Comparison of ENCODE assay signal across 10 mouse cellular contexts in genomic region chr3:148336640-148337039, GRCm38 (mm10).
A peak's percentile ranks its signal among the peaks of the same experiment; 100 is the strongest.
DNase-seq lines count a peak whose midpoint lies in the region; ATAC-seq and TF ChIP-seq lines count a peak whose summit lies in the region.
"Had no signal": no experiment of that assay in that cellular context is flagged by ENCODE, and none has a peak within 500 bp of the region (broad histone marks: within the 10 kb centered on the region; RNA-seq: fewer than 3 reads in every experiment).

No protein-coding gene starts in this region.

- H3K36me3 ChIP-seq in hindbrain, embryonic 11.5 days (ENCODE audit: control insufficient read depth, insufficient read depth, low read length), result no peaks in the 10 kb centered on the region
- no peaks in the 10 kb centered on the region for H3K36me3 ChIP-seq in hindbrain, postnatal 0 days (ENCODE audit: insufficient read depth, low read length)
- H3K36me3 ChIP-seq: hindbrain, embryonic 15.5 days had no signal

- H3K4me3 ChIP-seq in hindbrain, embryonic 11.5 days (ENCODE audit: low read depth, low read length), result no peak overlapping the region
- H3K4me3 ChIP-seq in hindbrain, postnatal 0 days (ENCODE audit: low read length), result no peak overlapping the region
- H3K4me3 ChIP-seq: hindbrain, embryonic 15.5 days had no signal

- no peaks in the 10 kb centered on the region for H3K27me3 ChIP-seq in hindbrain, embryonic 11.5 days (ENCODE audit: control insufficient read depth, insufficient read depth, low read length)
- H3K27me3 ChIP-seq in hindbrain, postnatal 0 days (ENCODE audit: insufficient read depth, low read length), result no peaks in the 10 kb centered on the region
- H3K27me3 ChIP-seq: hindbrain, embryonic 15.5 days had no signal

- H3K9ac ChIP-seq in hindbrain, embryonic 11.5 days (ENCODE audit: low read depth, low read length), result no peak overlapping the region
- no peak overlapping the region for H3K9ac ChIP-seq in hindbrain, postnatal 0 days (replicated peaks; ENCODE audit: low read length)
- H3K9ac ChIP-seq: hindbrain, embryonic 15.5 days had no signal

- TF ChIP-seq CTCF in hindbrain, postnatal 0 days (IDR thresholded peaks at IDR 0.05; ENCODE audit: low read depth), result no peak

- H3K9me3 ChIP-seq in hindbrain, embryonic 11.5 days (ENCODE audit: control insufficient read depth, low read length), result no peaks in the 10 kb centered on the region
- H3K9me3 ChIP-seq in hindbrain, postnatal 0 days (ENCODE audit: low read length), result no peaks in the 10 kb centered on the region
- H3K9me3 ChIP-seq: hindbrain, embryonic 15.5 days had no signal

- WGBS in hindbrain, embryonic 11.5 days, result 54% methylated on average over 6 of the region's 6 CpGs
- 69% methylated on average over 6 of the region's 6 CpGs for WGBS in hindbrain, postnatal 0 days

- H3K27ac ChIP-seq in hindbrain, embryonic 11.5 days (ENCODE audit: low read depth, low read length), result no peak overlapping the region
- H3K27ac ChIP-seq in hindbrain, postnatal 0 days, result no peak overlapping the region
- H3K27ac ChIP-seq: hindbrain, embryonic 15.5 days had no signal

- H3K4me1 ChIP-seq in hindbrain, embryonic 11.5 days (replicated peaks; ENCODE audit: control insufficient read depth, insufficient read depth, low read length), result no peaks in the 10 kb centered on the region
- H3K4me1 ChIP-seq in hindbrain, postnatal 0 days (ENCODE audit: insufficient read depth, low read length), result no peaks in the 10 kb centered on the region
- H3K4me1 ChIP-seq: hindbrain, embryonic 15.5 days had no signal

- peak; percentile 5 for DNase-seq in hindbrain, embryonic 11.5 days (ENCODE audit: low spot score)
- no peak for DNase-seq in hindbrain, postnatal 0 days (ENCODE audit: low spot score)
- DNase-seq in R1 (ENCODE audit: low read depth, low spot score), result peak; percentile 6
- DNase-seq in embryo, embryonic 10.5 days (ENCODE audit: low spot score), result peak; percentile 57
- peak; percentile 62 for DNase-seq in hindlimb bud, embryonic 11.5 days (ENCODE audit: extremely low spot score, low read depth, low spot score)
- DNase-seq in spleen, postnatal 10 days (ENCODE audit: low spot score in 2 of 2), result no peak
- no peak for DNase-seq in cerebellum, postnatal 36 days
- DNase-seq: cerebellum, adult 11 months; spleen, adult 18-20 months had no signal

- ATAC-seq in hindbrain, embryonic 11.5 days (ENCODE audit: low FRiP score), result no peak
- ATAC-seq in hindbrain, postnatal 0 days, result no peak

- no peak overlapping the region for H3K4me2 ChIP-seq in hindbrain, embryonic 11.5 days (replicated peaks; ENCODE audit: low read depth, low read length)
- H3K4me2 ChIP-seq in hindbrain, postnatal 0 days (ENCODE audit: low read depth, low read length), result no peak overlapping the region
- H3K4me2 ChIP-seq: hindbrain, embryonic 15.5 days had no signal

Comparison
In these comparisons a context has a peak if more than half of its experiments do, and no peak if none do; other contexts are left out.
1. DNase-seq: peak in hindbrain, embryonic 11.5 days (single experiment), R1 (single experiment), embryo, embryonic 10.5 days (single experiment) and hindlimb bud, embryonic 11.5 days (single experiment); none in hindbrain, postnatal 0 days (single experiment), spleen, postnatal 10 days (0 of 2) and cerebellum, postnatal 36 days (0 of 2).